Mouse (Mus musculus) kidney, postnatal 14 days (tissue): ENCODE measurements around the gene Wdr61.

Source experiments
- DNase-seq: peaks from one replicate; pipeline ENCODE4 v3.0.0; 2022; ENCODE audit warnings: mixed read lengths

Gene Wdr61

DNA sequence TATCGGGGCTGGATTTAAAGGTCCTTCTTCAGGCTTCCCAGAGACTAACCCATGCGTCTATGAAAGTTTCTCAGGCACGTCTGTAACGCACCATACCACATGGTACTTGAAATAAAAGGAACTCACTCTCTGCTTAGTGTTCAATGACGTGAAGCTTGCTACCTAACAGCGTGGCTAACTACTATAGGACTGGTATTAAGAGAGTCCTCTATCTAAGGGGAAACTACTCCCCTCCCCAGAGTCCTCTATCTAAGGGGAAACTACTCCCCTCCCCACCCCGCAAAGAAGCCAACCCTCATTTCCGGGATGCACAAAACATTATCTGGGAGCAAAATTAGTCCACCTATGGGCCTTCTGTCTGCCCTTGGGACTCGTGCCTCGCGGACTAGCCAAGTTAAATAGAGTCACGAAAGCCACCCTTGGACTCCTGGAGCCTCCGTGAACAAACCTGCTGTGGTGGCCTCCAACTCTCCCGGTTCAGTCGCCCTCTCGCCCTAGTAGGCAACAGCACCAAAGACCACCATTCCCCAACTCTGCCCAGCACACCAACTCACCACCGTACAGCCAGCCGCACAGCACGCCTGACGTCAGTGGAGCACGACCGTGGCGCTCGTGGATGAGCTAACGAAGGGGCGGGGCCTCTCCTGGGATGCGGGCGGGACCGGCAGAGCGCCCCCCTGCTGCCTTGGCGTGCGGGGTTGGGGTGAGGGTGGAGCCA is at the start of gene Wdr61:
Gene Wdr61 (minus strand): TSS at position 599 of the 718 bp plus-strand sequence.
- DNase-seq = peak; percentile 98

DNA sequence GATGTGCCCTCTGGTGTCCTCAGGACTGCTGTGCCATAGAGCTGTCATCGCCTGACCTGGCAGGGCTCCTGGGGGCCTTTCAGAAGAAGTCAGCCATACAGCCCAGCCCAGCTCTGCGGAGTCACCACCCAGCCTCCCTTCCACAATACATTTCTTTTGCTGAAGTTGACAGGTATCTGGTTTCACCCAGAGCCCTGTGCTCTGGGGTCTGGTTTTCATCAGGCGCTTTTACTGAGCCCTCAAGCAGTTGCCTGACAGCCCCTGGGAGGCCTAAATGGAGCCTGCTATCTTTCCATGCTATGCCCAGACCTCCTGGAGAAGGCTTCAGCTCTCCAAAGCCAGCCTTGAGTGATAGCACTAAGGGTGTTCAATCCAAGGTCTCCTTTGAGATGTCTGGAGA is 49.7 kb upstream of the Wdr61 start:
- no peak for DNase-seq

GRCm38 (mm10) chr9:54782504-54782903 is 48.2 kb upstream of the Wdr61 start:
- DNase-seq = no peak

GRCm38 (mm10) chr9:54779280-54779679 is 45.0 kb upstream of the Wdr61 start:
- no peak for DNase-seq

- DNase-seq = no peak
These were observed 42.2 kb upstream of the Wdr61 start for GRCm38 (mm10) chr9:54776451-54776982.

DNA sequence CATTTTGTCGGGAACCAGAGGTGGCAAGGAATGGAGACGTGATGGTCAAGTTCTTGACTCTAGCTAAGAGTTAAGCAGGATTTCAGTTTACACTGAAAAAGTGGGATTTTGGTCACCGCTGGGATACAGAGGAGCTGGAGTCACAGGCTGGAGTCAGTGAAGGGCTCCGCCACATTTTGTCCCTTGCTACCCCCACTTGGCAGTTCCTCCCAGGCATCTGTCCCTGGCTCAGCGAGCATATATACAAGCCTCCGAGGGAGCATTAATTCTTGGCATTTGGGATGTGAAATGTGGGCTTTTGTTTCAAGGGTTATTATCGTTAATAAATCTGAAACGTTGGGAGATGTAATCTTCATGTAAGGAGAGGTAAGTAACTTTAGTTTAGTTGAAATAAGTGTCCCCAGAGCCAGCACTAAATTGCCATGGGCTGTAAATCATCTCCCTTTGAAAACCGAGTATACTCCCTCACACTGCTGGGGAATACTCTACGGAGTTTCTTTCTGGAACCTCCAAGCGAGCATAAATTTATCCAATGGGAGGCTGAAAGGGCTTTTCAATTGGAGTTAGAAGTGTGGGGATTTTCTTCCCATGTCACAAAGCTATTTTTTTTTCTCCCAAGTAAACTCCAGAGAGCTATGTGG is 35.9 kb upstream of the Wdr61 start:
- DNase-seq = no peak

DNA sequence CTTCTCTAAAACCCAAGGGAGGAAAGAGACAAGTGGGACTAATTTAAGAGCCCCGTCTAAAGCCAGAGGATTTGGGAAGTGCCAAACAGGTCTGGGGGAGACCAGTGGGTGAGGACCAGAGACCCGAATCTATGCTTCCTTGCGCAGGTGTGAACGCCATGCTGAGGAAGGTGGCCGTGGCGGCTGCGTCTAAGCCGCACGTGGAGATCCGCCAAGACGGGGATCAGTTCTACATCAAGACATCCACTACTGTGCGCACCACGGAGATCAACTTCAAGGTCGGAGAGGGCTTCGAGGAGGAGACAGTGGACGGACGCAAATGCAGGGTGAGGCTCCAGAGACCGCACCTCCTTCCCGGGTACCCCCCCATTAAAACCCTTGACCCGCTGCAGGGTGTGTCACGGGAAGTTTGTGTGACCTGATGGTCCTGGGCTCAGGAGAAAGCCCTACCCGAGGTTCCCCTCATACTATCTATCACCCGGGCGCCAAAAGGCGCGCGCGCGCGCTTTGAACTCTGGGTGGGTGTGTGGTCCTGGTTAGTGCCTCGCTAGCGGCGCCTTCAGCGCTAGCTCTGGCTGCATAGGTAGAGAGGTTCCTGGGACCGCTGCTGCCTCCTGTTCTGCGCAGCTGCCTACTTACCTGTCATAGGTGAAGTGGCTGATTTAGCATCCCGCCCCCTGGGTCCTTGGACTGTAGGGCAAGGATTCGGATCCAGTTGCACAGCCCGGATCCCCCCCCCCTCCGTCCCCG is 31.2 kb upstream of the Wdr61 start:
- DNase-seq = no peak

- DNase-seq = no peak
These were observed 30.4 kb upstream of the Wdr61 start, which contains the start of gene Crabp1 for GRCm38 (mm10) chr9:54764561-54765217. Gene Crabp1, plus strand, starts transcription at chr9:54764748.

DNA sequence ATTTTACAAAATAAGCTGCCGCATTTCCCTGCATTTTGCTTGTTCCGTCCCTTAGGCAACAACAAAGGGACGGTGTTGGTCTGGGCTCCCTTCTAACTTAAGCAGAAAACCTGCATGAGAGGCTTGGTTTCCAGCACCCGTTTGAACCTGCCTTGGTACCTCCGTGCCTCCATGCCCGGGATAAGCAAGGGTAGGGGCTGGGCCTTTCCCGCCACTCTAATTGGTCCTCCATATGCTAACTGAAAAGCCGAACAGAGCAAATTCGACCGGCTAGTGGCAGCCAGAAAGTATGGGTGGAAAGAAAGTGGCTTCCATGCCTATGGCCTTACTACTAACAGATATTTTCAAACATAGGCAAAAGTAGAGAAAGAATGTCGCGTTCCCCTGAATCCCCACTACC is 29.8 kb upstream of the Wdr61 start:
- no peak for DNase-seq

DNA sequence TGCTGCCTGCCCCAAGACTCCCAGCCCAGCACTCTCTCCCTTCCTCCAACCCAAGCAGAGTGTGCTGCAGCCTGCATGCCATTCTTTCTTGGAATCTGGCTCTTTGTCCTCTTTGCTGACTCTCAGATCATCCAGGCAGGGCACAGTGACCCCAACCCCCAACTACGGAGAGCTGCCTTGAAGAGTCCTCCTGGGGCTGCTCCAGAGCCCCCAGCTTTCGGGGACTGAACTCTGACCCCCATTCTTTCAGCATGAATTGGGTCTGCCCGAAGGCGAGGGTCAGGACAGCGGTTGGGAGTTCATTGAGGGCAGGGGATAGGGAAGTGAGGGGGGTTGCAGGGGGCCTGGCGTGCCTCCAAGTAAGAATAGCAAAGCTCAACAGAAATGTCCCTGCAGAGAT is 25.3 kb upstream of the Wdr61 start:
- peak; percentile 64 for DNase-seq

DNA sequence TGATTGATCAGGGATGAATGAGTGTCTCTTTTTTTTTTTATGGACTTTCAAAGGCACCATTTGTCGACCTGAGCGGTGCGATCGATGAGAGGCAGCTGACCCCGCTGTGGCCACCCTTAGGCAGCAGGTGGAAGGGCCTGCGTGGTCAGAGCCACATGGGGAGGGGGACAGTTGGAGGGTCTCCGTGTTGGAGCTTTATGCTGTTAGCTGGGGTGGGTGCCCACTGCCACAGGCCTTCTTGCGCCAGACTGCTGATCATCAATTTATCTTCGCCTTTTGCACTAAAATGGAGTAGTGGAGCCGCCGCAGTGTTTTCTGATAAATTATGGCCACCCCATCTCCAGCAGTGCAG is 18.6 kb upstream of the Wdr61 start:
- DNase-seq = no peak

GRCm38 (mm10) chr9:54752201-54752943 is 18.1 kb upstream of the Wdr61 start:
- peak; percentile 44 for DNase-seq

DNA sequence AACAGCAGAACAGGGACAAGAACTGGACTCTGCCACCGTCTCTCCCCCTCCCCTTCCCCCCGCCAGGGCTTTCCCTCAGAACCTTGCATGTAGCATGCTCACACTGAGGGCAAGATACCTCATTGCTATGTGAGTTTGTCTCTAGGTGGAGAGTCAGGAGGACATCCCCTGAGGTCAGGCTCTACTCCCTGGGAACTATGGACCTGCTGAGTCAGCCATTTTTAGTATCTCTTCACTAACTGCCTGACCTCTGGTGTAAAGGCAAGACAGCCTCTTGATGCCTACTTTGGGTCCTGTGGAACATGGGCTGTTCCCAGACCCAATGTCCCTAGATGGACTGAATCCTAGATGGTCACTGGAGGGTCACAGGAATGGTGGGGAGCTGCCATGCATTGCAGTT is 17.4 kb upstream of the Wdr61 start:
- DNase-seq = no peak

- DNase-seq = no peak
These were observed 16.1 kb upstream of the Wdr61 start for GRCm38 (mm10) chr9:54750215-54750981.

- no peak for DNase-seq
These were observed 11.5 kb upstream of the Wdr61 start for GRCm38 (mm10) chr9:54745740-54746370.

GRCm38 (mm10) chr9:54743891-54744290 is 9.6 kb upstream of the Wdr61 start:
- no peak for DNase-seq

GRCm38 (mm10) chr9:54738376-54738775 is 4.1 kb upstream of the Wdr61 start:
- DNase-seq = peak; percentile 64

GRCm38 (mm10) chr9:54736284-54736701 is 2.0 kb upstream of the Wdr61 start:
- peak; percentile 39 for DNase-seq

- DNase-seq = no peak
These were observed 427 bp upstream of the Wdr61 start for GRCm38 (mm10) chr9:54734639-54735252.

- no peak for DNase-seq
These were observed 2.2 kb downstream of the Wdr61 start for GRCm38 (mm10) chr9:54732122-54732521.

DNA sequence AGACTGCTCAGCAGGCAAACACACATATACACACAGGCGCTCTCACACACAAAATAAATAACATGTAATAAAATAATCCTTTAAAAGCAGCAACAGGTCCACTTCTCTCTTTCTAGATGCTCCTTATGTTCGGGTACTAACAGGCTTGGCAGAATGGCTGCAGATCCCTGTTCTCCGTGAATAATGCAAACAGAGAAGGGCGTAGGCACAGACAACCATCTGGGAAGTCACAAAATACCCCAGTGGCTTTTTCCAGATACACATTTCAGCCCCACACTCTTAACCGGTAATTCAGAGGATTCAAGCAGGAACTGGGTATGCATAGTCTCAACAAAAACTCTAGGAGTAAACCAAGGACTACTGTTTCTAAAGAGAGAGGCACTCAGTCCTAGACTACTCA is 8.0 kb downstream of the Wdr61 start:
- no peak for DNase-seq
